Mouse (Mus musculus) heart, embryonic 13.5 days (tissue): ENCODE results near the gene Tspan7. TPM values are rescaled to one million over a fixed set of nuclear protein-coding genes. Genes with fewer than 3 reads are reported as not detected.

ENCODE experiments used
- ATAC-seq: fragments of 200-750 bp; cut with Nextera tagmentation; 2 replicates; pipeline ENCODE4 v1.8.0; 2017; ENCODE audit warnings: moderate TSS enrichment; ENCODE audit not compliant: insufficient number of reproducible peaks, low FRiP score, low TSS enrichment; ENCODE audit errors: extremely low read depth
- H3K27ac ChIP-seq: fragments of 300-500 bp; sonication (generic); replicated peaks from 2 replicates; pipeline ENCODE4 v1.5.1; 2015; ENCODE audit warnings: moderate library complexity, mild to moderate bottlenecking, inconsistent platforms
- H3K27me3 ChIP-seq: fragments of 300-500 bp; sonication (generic); replicated peaks from 2 replicates; pipeline ENCODE4 v1.6.1; 2015; ENCODE audit warnings: mild to moderate bottlenecking, inconsistent platforms
- H3K36me3 ChIP-seq: fragments of 300-500 bp; sonication (generic); 2 replicates; pipeline ENCODE4 v1.6.1; 2015; ENCODE audit warnings: mild to moderate bottlenecking, inconsistent platforms
- H3K4me1 ChIP-seq: fragments of 300-500 bp; sonication (generic); 2 replicates; pipeline ENCODE4 v1.6.1; 2015; ENCODE audit warnings: inconsistent platforms
- H3K4me2 ChIP-seq: fragments of 300-500 bp; sonication (generic); 2 replicates; pipeline ENCODE4 v1.6.1; 2015; ENCODE audit warnings: inconsistent platforms, mild to moderate bottlenecking, moderate library complexity
- H3K4me3 ChIP-seq: fragments of 300-500 bp; sonication (generic); 2 replicates; pipeline ENCODE4 v1.5.1; 2015; ENCODE audit warnings: moderate library complexity, mild to moderate bottlenecking, inconsistent platforms
- H3K9ac ChIP-seq: fragments of 300-500 bp; sonication (generic); 2 replicates; pipeline ENCODE4 v1.6.1; 2015; ENCODE audit warnings: inconsistent platforms, mild to moderate bottlenecking, moderate library complexity
- H3K9me3 ChIP-seq: fragments of 300-500 bp; sonication (generic); 2 replicates; pipeline ENCODE4 v1.6.1; 2016; ENCODE audit warnings: inconsistent platforms
- WGBS: fragments of 180-500 bp; shearing (Covaris S2); methylation state at CpG from one replicate; pipeline ENCODE4 v1.1.7; 2015; ENCODE audit warnings: mixed read lengths; 5-methylcytosine and 5-hydroxymethylcytosine counted together
- polyA plus RNA-seq: library from polyadenylated mRNA; unstranded; fragments of >200 nt; fragmentation: Nextera tagmentation; extraction: Ambion mirVana; gene quantifications from 2 replicates; pipeline ENCODE4 v1.2.1, GENCODE M21; 2015

The Tspan7 gene
- polyA plus RNA-seq = 76.4 and 85.3 TPM in 2 replicates

- H3K4me1 ChIP-seq = 0 out of 2 replicates have a peak, but pooled peaks cover 3% of the 10 kb centered on the region
- no peaks in the 10 kb centered on the region for H3K36me3 ChIP-seq
- 12% methylated on average over 33 of the region's 41 CpGs for WGBS
- peak; percentile 51; the same call in 1 of the 2 replicates for ATAC-seq
- peak within 1 kb of the TSS; percentile 61 for H3K27ac ChIP-seq
- peaks cover 10% of the 10 kb centered on the region; the same call in 1 of the 2 replicates for H3K27me3 ChIP-seq
- H3K4me3 ChIP-seq = peak within 1 kb of the TSS; percentile 60
- peak within 1 kb of the TSS; percentile 80 for H3K9ac ChIP-seq
- H3K4me2 ChIP-seq = peak within 1 kb of the TSS; percentile 72
- H3K9me3 ChIP-seq = no peaks in the 10 kb centered on the region
These were observed at the start of gene Tspan7 for GRCm38 (mm10) chrX:10484872-10485569. Gene Tspan7, plus strand, starts transcription at chrX:10485158.

- H3K4me2 ChIP-seq = no peak overlapping the region
- ATAC-seq = no peak
- 70% methylated on average over 10 of the region's 10 CpGs for WGBS
These were observed 35.5 kb upstream of the Tspan7 start for GRCm38 (mm10) chrX:10449323-10449980.

GRCm38 (mm10) chrX:10450143-10451060 lies 34.6 kb upstream of the Tspan7 start:
- no peak overlapping the region for H3K27ac ChIP-seq
- no peaks in the 10 kb centered on the region for H3K9me3 ChIP-seq
- H3K9ac ChIP-seq = no peak overlapping the region
- H3K4me1 ChIP-seq = no peaks in the 10 kb centered on the region
- no peak overlapping the region for H3K4me2 ChIP-seq
- no peaks in the 10 kb centered on the region for H3K27me3 ChIP-seq
- WGBS = 71% methylated on average over 2 of the region's 2 CpGs
- H3K36me3 ChIP-seq = no peaks in the 10 kb centered on the region
- no peak overlapping the region for H3K4me3 ChIP-seq
- ATAC-seq = no peak

More at GRCm38 (mm10) chrX:10449323-10449980, 35.5 kb upstream of the Tspan7 start:
- Histone ChIP-seq H3K9me3 (no peaks in the 10 kb centered on the region), H3K36me3 (no peaks in the 10 kb centered on the region), H3K27ac (no peak overlapping the region), H3K4me1 (no peaks in the 10 kb centered on the region), H3K4me3 (no peak overlapping the region), H3K9ac (no peak overlapping the region), H3K27me3 (no peaks in the 10 kb centered on the region)

GRCm38 (mm10) chrX:10453798-10454197 lies 31.2 kb upstream of the Tspan7 start:
- no peak overlapping the region for H3K9ac ChIP-seq
- WGBS = 24% methylated on average over 1 of the region's 1 CpGs

GRCm38 (mm10) chrX:10457256-10457655 lies 27.7 kb upstream of the Tspan7 start:
- Histone ChIP-seq H3K9ac (no peak overlapping the region), H3K27me3 (no peaks in the 10 kb centered on the region), H3K4me3 (no peak overlapping the region), H3K9me3 (no peaks in the 10 kb centered on the region), H3K36me3 (no peaks in the 10 kb centered on the region), H3K4me2 (no peak overlapping the region), H3K27ac (no peak overlapping the region), H3K4me1 (no peaks in the 10 kb centered on the region)
- ATAC-seq = no peak
- WGBS = 79% methylated on average over 3 of the region's 3 CpGs

More at GRCm38 (mm10) chrX:10453798-10454197, 31.2 kb upstream of the Tspan7 start:
- no peak overlapping the region for H3K27ac ChIP-seq
- H3K9me3 ChIP-seq = no peaks in the 10 kb centered on the region
- no peaks in the 10 kb centered on the region for H3K4me1 ChIP-seq
- H3K4me2 ChIP-seq = no peak overlapping the region
- H3K4me3 ChIP-seq = no peak overlapping the region
- H3K36me3 ChIP-seq = no peaks in the 10 kb centered on the region
- H3K27me3 ChIP-seq = no peaks in the 10 kb centered on the region
- no peak for ATAC-seq

DNA sequence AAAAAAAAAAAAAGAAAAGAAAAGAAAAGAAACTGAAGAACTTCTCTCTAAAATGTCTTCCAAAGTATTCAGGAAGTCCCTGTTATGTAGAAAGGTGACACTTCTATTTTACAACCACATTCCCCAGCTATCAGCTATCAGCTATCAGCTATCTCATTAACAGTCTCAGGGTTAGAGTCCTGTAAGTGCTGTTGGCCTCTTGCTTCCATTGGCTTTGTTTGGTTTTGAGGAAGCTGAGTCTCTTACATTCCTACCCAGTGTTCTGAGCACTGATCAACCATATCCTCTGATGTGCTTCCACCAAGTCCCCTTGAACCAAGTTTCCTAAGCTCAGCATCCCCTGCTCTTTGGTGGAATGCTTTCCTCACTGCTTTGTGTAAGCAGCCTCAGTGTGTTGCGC lies 7.9 kb upstream of the Tspan7 start:
- no peak overlapping the region for H3K4me2 ChIP-seq
- 77% methylated on average over 1 of the region's 1 CpGs for WGBS
- ATAC-seq = no peak

DNA sequence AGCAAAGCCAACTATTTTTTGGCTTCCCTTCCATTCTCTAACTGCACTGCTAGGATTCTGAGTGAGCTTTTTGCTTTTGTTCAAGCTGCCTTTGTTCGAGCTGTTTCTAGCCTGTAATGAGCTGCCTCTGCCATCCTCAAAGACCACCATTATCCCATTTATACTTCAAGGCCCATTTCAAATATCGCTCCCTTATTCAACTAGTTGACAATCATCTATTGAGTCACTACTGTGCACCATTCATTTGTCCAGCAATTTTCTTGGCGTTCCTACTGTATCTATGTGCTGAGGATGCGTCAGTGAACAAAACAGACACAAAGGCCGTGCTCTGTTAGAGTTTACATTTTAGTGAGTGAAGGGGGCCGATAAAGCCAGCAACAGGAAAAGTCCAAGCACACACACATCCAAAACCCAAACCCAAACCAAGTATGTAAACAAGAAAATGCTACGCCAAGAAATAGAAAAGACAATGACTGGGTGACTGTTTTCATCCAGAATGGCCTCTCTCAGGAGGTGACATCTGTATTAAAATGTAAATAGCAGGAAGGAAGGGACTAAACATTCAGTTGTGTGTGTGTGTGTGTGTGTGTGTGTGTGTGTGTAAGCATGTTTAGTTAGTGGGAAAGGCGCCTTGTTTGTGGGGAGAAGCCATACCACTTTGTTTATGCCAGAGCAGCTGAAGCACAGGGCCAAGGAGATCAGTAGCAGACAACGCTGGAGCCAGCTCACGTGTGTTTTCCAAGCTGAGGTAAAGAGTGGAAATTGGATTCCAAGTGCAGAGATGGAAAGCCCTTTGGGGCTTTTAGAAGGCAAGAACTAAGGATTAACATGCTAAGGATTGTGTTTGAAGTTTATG lies 5.7 kb upstream of the Tspan7 start:
- no peak for ATAC-seq
- no peak overlapping the region for H3K9ac ChIP-seq
- H3K27me3 ChIP-seq = peaks cover 3% of the 10 kb centered on the region; the same call in 1 of the 2 replicates
- H3K4me3 ChIP-seq = no peak overlapping the region
- H3K27ac ChIP-seq = no peak overlapping the region
- no peak overlapping the region for H3K4me2 ChIP-seq
- H3K4me1 ChIP-seq = no peaks in the 10 kb centered on the region
- no peaks in the 10 kb centered on the region for H3K9me3 ChIP-seq
- 73% methylated on average over 10 of the region's 10 CpGs for WGBS
- H3K36me3 ChIP-seq = no peaks in the 10 kb centered on the region

More for the DNA sequence above, 7.9 kb upstream of the Tspan7 start:
- Histone ChIP-seq H3K27ac (no peak overlapping the region), H3K27me3 (no peaks in the 10 kb centered on the region), H3K4me1 (no peaks in the 10 kb centered on the region), H3K9me3 (no peaks in the 10 kb centered on the region), H3K36me3 (no peaks in the 10 kb centered on the region), H3K4me3 (no peak overlapping the region), H3K9ac (no peak overlapping the region)

DNA sequence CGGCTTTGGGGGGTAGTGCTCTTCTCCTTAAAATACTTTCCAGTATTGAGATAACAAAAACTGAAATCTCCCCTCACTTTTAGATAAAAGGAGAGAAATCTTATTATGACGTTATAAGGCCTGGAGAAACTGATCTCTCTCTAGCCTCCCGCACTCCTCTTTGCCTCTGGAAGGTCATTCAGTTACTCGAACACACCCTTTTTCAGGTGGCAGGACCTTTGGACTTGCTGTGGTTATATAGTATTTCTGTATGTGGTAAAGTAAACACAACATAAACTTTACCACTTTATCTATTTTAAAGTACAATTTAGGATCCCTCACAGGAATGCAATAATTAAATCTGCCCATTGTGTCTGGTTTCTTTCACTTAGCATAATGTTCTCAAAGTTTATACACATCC lies 5.0 kb upstream of the Tspan7 start:
- Histone ChIP-seq H3K9ac (no peak overlapping the region), H3K4me3 (no peak overlapping the region), H3K4me2 (no peak overlapping the region), H3K36me3 (no peaks in the 10 kb centered on the region), H3K27me3 (peaks cover 3% of the 10 kb centered on the region; the same call in 1 of the 2 replicates), H3K9me3 (no peaks in the 10 kb centered on the region), H3K27ac (no peak overlapping the region), H3K4me1 (no peaks in the 10 kb centered on the region)
- WGBS = 60% methylated on average over 4 of the region's 4 CpGs
- ATAC-seq = no peak

- Histone ChIP-seq H3K4me3 (peak overlapping the region; percentile 60), H3K27ac (peak overlapping the region; percentile 61), H3K27me3 (peaks cover 10% of the 10 kb centered on the region; the same call in 1 of the 2 replicates), H3K4me1 (0 out of 2 replicates have a peak, but pooled peaks cover 3% of the 10 kb centered on the region), H3K9me3 (no peaks in the 10 kb centered on the region), H3K9ac (peak overlapping the region; percentile 80), H3K36me3 (no peaks in the 10 kb centered on the region), H3K4me2 (peak overlapping the region; percentile 72)
- no peak for ATAC-seq
- WGBS = 6% methylated on average over 27 of the region's 27 CpGs
These were observed 780 bp downstream of the Tspan7 start for GRCm38 (mm10) chrX:10485664-10486211.

- Histone ChIP-seq H3K36me3 (no peaks in the 10 kb centered on the region), H3K4me2 (no peak overlapping the region), H3K4me1 (peaks cover 8% of the 10 kb centered on the region), H3K27me3 (no peaks in the 10 kb centered on the region), H3K9me3 (no peaks in the 10 kb centered on the region), H3K9ac (no peak overlapping the region), H3K27ac (no peak overlapping the region), H3K4me3 (no peak overlapping the region)
- WGBS = 68% methylated on average over 2 of the region's 2 CpGs
- no peak for ATAC-seq
These were observed 13.6 kb downstream of the Tspan7 start for GRCm38 (mm10) chrX:10498580-10498979.
